Mouse (Mus musculus): ENCODE data around the gene P2ry10. TPM values are rescaled to one million over a fixed set of nuclear protein-coding genes. Genes with fewer than 3 reads are reported as not detected.

P2ry10 gene
- polyA plus RNA-seq, 1 experiment from 2014 or later, result 0.24 TPM

DNA sequence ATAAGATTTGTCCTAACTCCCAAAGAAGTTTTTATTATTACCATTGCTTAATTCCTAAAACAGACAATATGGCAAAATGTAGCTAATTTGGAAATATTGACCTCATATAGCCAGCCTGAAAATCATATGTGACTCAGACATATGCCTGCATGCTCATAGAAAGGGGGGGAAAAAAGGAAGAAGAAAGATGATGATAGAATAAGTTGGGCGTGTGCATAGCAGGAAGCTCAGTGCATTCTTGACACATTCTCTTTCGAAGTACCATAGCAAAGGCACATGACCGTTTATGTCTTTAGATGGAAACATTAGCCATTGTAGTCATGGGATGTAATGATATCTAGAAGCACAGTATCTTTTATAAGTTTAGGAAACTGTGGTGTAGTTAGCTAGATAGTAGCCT is 60.4 kb downstream of the P2ry10 start, which contains the start of gene P2ry10b:
TSS of gene P2ry10b (plus strand) at position 247 of the 400 bp plus-strand sequence.
- 80% methylated on average over 3 of the region's 3 CpGs for WGBS
- Histone ChIP-seq H3K27ac (no peak within 1 kb of the TSS), H3K27me3 (replicated peaks) (no peaks in the 10 kb centered on the region), H3K4me2 (replicated peaks) (no peak within 1 kb of the TSS), H3K9ac (no peak within 1 kb of the TSS), H3K4me1 (replicated peaks) (no peaks in the 10 kb centered on the region), H3K36me3 (no peaks in the 10 kb centered on the region), H3K9me3 (no peaks in the 10 kb centered on the region), H3K4me3 (replicated peaks) (no peak within 1 kb of the TSS)
- ATAC-seq, result no peak

DNA sequence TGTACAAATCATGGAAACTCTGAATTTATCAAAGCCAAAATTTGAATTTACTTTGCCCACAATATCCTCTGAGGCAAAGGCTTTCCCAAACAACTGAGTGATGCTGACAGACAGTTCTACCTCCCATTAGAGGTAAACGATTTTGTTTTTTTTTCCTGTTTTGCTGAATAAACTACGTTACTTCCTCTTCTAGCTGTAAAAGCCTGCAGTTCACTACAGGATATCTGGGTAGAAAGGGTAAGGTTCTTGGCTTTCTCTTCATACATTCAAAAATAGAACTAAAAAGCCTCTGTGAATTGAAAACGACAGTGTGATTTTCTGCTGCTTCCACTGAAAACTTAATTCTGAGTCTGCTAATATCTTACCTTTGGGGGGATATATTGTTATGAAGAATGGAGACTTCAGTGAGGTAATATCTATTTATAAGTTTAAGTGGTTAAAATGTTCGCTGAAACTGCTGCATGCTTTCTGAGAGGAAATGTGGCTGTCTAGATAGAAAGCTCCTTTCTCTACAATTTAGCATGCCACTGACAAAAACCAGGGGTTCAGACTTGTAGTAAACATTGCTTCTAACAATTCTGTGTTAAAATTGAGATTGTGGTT is 61.2 kb downstream of the P2ry10 start:
- H3K9me3 ChIP-seq, result no peaks in the 10 kb centered on the region
- no peak for ATAC-seq
- H3K27ac ChIP-seq, result no peak overlapping the region
- no peak overlapping the region for H3K9ac ChIP-seq
- 48% methylated on average over 4 of the region's 4 CpGs for WGBS
- H3K4me1 ChIP-seq (replicated peaks), result no peaks in the 10 kb centered on the region
- no peak overlapping the region for H3K4me2 ChIP-seq (replicated peaks)
- H3K36me3 ChIP-seq, result no peaks in the 10 kb centered on the region
- H3K27me3 ChIP-seq (replicated peaks), result no peaks in the 10 kb centered on the region
- H3K4me3 ChIP-seq (replicated peaks), result no peak overlapping the region

DNA sequence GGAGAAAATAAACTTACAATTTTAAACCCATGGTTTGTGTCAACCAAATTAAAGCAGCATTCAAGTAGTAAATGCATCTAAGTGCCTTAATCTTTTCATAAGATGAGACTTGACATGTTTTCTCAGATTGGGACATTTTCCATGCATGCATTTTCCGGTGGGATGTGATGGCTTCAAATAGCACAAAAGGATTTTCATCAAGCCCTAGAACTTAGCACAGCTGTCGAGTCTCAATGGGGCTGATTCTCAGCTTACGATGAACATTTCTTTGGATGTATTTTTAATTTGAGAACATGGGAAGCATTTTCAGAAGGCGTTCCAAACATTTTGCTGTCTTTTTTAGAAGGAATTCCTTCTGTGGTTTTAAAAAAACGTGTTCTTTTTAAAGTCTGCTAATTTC is 61.7 kb downstream of the P2ry10 start:
- no peak for ATAC-seq
- 39% methylated on average over 5 of the region's 5 CpGs for WGBS
- Histone ChIP-seq H3K27me3 (replicated peaks) (no peaks in the 10 kb centered on the region), H3K4me3 (replicated peaks) (no peak overlapping the region), H3K4me2 (replicated peaks) (no peak overlapping the region), H3K36me3 (no peaks in the 10 kb centered on the region), H3K9ac (no peak overlapping the region), H3K4me1 (replicated peaks) (no peaks in the 10 kb centered on the region), H3K9me3 (no peaks in the 10 kb centered on the region), H3K27ac (no peak overlapping the region)

DNA sequence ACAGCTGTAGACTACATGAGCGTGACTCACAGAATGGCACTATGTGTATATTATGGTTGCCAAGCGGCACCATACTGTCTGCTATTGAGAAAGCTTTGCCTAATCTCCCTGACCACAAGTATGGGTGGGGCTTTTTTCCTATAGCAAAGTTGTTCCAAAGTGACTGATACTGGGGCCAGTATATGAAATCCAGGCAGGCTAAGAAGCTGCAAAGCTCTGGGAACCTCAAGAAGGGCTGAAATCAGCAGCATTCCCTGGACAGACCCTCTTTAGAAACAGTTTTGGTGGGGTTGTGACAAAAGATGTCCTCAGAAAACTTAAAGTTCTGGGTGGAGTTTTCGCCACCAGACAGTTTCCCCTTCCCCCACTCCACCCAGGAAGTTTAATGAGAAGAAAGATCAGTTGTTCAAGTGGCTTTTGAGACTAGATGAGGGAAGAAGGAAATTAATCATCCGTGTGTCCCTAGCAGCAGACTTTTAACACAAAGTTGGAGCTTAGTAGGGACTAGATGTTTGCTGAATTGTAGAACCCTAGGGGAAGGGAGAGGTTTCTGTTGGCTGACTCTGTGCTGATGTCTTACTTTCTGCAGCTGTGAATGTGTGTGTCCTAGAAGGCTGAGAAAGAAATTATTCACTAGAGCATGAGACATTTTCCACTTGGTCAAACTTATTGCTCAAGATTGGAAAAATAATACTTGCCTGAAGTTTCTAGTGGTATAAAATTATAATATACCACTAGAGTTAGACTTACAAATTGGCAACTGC is 62.6 kb downstream of the P2ry10 start:
- Histone ChIP-seq H3K27me3 (replicated peaks) (no peaks in the 10 kb centered on the region), H3K36me3 (no peaks in the 10 kb centered on the region), H3K27ac (0 out of 2 replicates have a peak overlapping the region, but pooled peaks have one; percentile 7), H3K4me3 (replicated peaks) (no peak overlapping the region), H3K9ac (no peak overlapping the region), H3K4me1 (replicated peaks) (no peaks in the 10 kb centered on the region), H3K9me3 (no peaks in the 10 kb centered on the region), H3K4me2 (replicated peaks) (peak overlapping the region; percentile 21; the same call in 1 of the 2 replicates)
- ATAC-seq, result 0 out of 2 replicates have a peak, but pooled peaks have one; percentile 39
- 50% methylated on average over 4 of the region's 4 CpGs for WGBS

Other genes with a start within 250 kb of the P2ry10 start
- 13.2 and 14.9 TPM in 2 replicates for gene Rtl3, start 247.8 kb upstream of the P2ry10 start, polyA plus RNA-seq (2015; fragmentation: Nextera tagmentation; extraction: Ambion mirVana)
- gene Lpar4, start 167.9 kb upstream of the P2ry10 start, polyA plus RNA-seq (2015; fragmentation: Nextera tagmentation; extraction: Ambion mirVana), result 9.8 and 12.5 TPM in 2 replicates
- gene P2ry10b, start 60.4 kb downstream of the P2ry10 start, polyA plus RNA-seq (2015; fragmentation: Nextera tagmentation; extraction: Ambion mirVana), result 0.35 and 0.59 TPM in 2 replicates
- gene Gpr174, start 167.4 kb downstream of the P2ry10 start, polyA plus RNA-seq (2015; fragmentation: Nextera tagmentation; extraction: Ambion mirVana), result 0.08 TPM in 1 of 2 replicates, not detected in the other

Data from intestine, embryonic 15.5 days (tissue).